Mouse (Mus musculus): ENCODE data around the gene Camk1d. TPM values are rescaled to one million over a fixed set of nuclear protein-coding genes. Genes with fewer than 3 reads are reported as not detected.

Gene Camk1d
- total and polyA plus RNA-seq, 3 experiments, result 4.6 to 12.4 (median 4.8) TPM

DNA sequence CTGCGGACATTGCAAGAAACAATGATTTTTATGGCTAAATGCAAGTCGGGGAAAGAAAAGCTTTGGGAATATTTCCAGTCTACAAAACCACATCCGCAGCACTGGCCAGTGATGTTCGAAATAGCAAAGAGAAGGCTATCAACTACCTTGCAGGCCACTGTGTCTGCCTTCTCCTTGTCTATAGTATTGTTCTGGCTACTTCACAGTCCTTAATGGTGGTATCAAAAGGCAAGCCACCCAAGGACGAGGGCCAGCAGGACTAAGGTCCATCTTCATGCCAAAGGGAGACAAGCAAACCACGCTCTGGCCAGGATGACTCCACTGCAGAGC is 82.0 kb downstream of the Camk1d start:
- no peak for TF ChIP-seq ZMIZ1 (IDR thresholded peaks at IDR 0.05; ENCODE audit: low read depth, low read length)
- TF ChIP-seq NRF1 (IDR thresholded peaks at IDR 0.05; ENCODE audit: low read depth, low read length), result no peak
- TF ChIP-seq CHD2 (IDR thresholded peaks at IDR 0.05; ENCODE audit: low read length), result no peak
- no peak for TF ChIP-seq KAT2A (IDR thresholded peaks at IDR 0.05; ENCODE audit: insufficient replicate concordance, low read length)
- TF ChIP-seq CTCF (conservative IDR thresholded peaks at IDR 0.05 in 1 of 2, IDR thresholded peaks at IDR 0.05 in 1 of 2; ENCODE audit: low read depth in 2 of 2, low read length in 2 of 2), result no peak
- no peak for TF ChIP-seq MXI1 (IDR thresholded peaks at IDR 0.05; ENCODE audit: low read depth, low read length)
- TF ChIP-seq UBTF (IDR thresholded peaks at IDR 0.05; ENCODE audit: low read depth, low read length), result no peak
- no peak for TF ChIP-seq CHD1 (IDR thresholded peaks at IDR 0.05; ENCODE audit: low read depth, low read length)
- no peak for TF ChIP-seq E2F4 (IDR thresholded peaks at IDR 0.05; ENCODE audit: insufficient replicate concordance, low read depth, low read length)
- TF ChIP-seq TBP (conservative IDR thresholded peaks at IDR 0.05; ENCODE audit: low read depth, low read length), result no peak
- no peak for TF ChIP-seq SMC3 (IDR thresholded peaks at IDR 0.05; ENCODE audit: low read depth, low read length)
- TF ChIP-seq JUND (conservative IDR thresholded peaks at IDR 0.05; ENCODE audit: low read depth, low read length), result no peak
- no peak for TF ChIP-seq USF1 (IDR thresholded peaks at IDR 0.05; ENCODE audit: low read depth, low read length)
- no peak for TF ChIP-seq RCOR1 (conservative IDR thresholded peaks at IDR 0.05; ENCODE audit: low read depth, low read length)
- no peak for TF ChIP-seq SIN3A (IDR thresholded peaks at IDR 0.05; ENCODE audit: low read length)
- TF ChIP-seq HCFC1 (IDR thresholded peaks at IDR 0.05; ENCODE audit: low read depth, low read length), result no peak
- TF ChIP-seq MAZ (IDR thresholded peaks at IDR 0.05; ENCODE audit: low read depth, low read length), result no peak
- no peak for TF ChIP-seq JUN (IDR thresholded peaks at IDR 0.05; ENCODE audit: insufficient read depth, low read depth, low read length)
- H3K4me2 ChIP-seq (ENCODE audit: insufficient read depth, low read depth, poor library complexity, severe bottlenecking), result no peak overlapping the region
- H3K79me2 ChIP-seq (replicated peaks; ENCODE audit: control insufficient read depth, extremely low read depth, insufficient read depth, poor library complexity, severe bottlenecking), result no peaks in the 10 kb centered on the region; the same call in none of the 2 replicates
- no peaks in the 10 kb centered on the region for H3K27me3 ChIP-seq (replicated peaks)
- H3K9ac ChIP-seq (ENCODE audit: insufficient read depth, low read depth), result no peak overlapping the region
- in situ Hi-C loops (cut with MboI; ENCODE audit: low pct_ligation_motif_present, low pct_unique_long_range_greater_than_20kb, low sequenced_read_pairs) (no loop called here), dilution Hi-C loops (cut with MboI; ENCODE audit: extremely low pct_ligation_motif_present, extremely low pct_unique_long_range_greater_than_20kb, low sequenced_read_pairs) (no loop called here)
- H3K4me1 ChIP-seq (ENCODE audit: control insufficient read depth in 1 of 2, insufficient read depth in 2 of 2), result peaks cover 8 to 54% of the 10 kb centered on the region in 2 experiments
- DNase-seq (ENCODE audit: extremely low read depth), result no peak
- no peak overlapping the region for H3K4me3 ChIP-seq (replicated peaks in 1 of 3; ENCODE audit: low read depth in 2 of 3, low read length in 2 of 3, poor library complexity in 1 of 3)
- H3K9me3 ChIP-seq (replicated peaks; ENCODE audit: low read length), result peaks cover 2% of the 10 kb centered on the region
- H3K27ac ChIP-seq (ENCODE audit: insufficient read depth, low read depth), result no peak overlapping the region
- H3K36me3 ChIP-seq (replicated peaks in 1 of 2; ENCODE audit: control insufficient read depth in 1 of 2, insufficient read depth in 1 of 2, low read length in 1 of 2), result peaks cover 0 to 21% of the 10 kb centered on the region in 2 experiments

DNA sequence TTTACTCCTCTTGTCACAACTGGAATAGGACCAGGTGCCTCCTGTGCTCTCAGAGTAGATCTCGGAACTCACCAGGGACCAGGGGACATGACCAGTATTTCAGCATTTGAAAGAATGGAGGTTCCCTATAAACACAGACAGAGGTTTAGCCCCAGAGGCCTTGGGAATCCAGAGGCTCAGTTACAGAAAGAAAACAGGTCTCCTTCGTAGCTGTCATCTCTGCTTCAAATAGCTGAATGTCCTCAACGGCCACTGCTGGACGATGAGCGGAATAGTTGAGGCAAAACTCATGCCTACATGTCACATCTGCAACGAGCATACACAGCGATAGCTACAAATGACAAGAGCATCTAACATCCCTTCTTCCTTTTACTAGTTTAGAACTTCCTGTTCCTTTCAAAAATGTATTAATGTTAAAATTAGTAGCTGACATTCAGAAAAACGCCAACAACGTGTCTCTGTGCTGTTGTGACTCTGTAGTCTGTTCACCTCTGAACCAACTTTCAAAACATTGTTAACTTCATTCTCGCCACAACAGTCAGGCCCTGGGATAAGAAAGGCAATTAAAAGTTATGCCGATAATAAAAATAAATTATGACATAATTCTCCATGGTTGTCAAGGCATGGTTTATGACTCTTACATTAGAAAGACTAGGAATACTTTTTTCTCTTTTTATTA is 82.5 kb downstream of the Camk1d start:
- H3K4me1 ChIP-seq (ENCODE audit: control insufficient read depth in 1 of 2, insufficient read depth in 2 of 2), result peaks cover 3 to 49% of the 10 kb centered on the region in 2 experiments; a peak in 3 of 4 replicates
- no peaks in the 10 kb centered on the region for H3K27me3 ChIP-seq (replicated peaks)
- H3K4me3 ChIP-seq (replicated peaks in 1 of 3; ENCODE audit: low read depth in 2 of 3, low read length in 2 of 3, poor library complexity in 1 of 3), result no peak overlapping the region
- DNase-seq (ENCODE audit: extremely low read depth), result no peak
- H3K9me3 ChIP-seq (replicated peaks; ENCODE audit: low read length), result peaks cover 6% of the 10 kb centered on the region
- in situ Hi-C loops (cut with MboI; ENCODE audit: low pct_ligation_motif_present, low pct_unique_long_range_greater_than_20kb, low sequenced_read_pairs) (no loop called here), dilution Hi-C loops (cut with MboI; ENCODE audit: extremely low pct_ligation_motif_present, extremely low pct_unique_long_range_greater_than_20kb, low sequenced_read_pairs) (no loop called here)
- no peak overlapping the region for H3K9ac ChIP-seq (ENCODE audit: insufficient read depth, low read depth)
- H3K79me2 ChIP-seq (replicated peaks; ENCODE audit: control insufficient read depth, extremely low read depth, insufficient read depth, poor library complexity, severe bottlenecking), result no peaks in the 10 kb centered on the region; the same call in none of the 2 replicates
- no peak overlapping the region for H3K27ac ChIP-seq (ENCODE audit: insufficient read depth, low read depth)
- no peak overlapping the region for H3K4me2 ChIP-seq (ENCODE audit: insufficient read depth, low read depth, poor library complexity, severe bottlenecking)
- TF ChIP-seq ZNF384 (IDR thresholded peaks at IDR 0.05; ENCODE audit: low read depth, low read length) (no peak), KAT2A (IDR thresholded peaks at IDR 0.05; ENCODE audit: insufficient replicate concordance, low read length) (no peak), MAX (IDR thresholded peaks at IDR 0.05; ENCODE audit: low read length) (no peak), ELF1 (IDR thresholded peaks at IDR 0.05; ENCODE audit: low read depth, low read length) (no peak)
- peaks cover 0 to 21% of the 10 kb centered on the region in 2 experiments for H3K36me3 ChIP-seq (replicated peaks in 1 of 2; ENCODE audit: control insufficient read depth in 1 of 2, insufficient read depth in 1 of 2, low read length in 1 of 2)
